Mouse (Mus musculus) CH12.LX (cell line): Measurements from ENCODE around the gene 4931428F04Rik. TPM values are rescaled to one million over a fixed set of nuclear protein-coding genes. Genes with fewer than 3 reads are reported as not detected.

Source experiments
- DNase-seq: peaks from one replicate; pipeline ENCODE4 v3.0.0-alpha.2; 2013; ENCODE audit errors: extremely low read depth
- H3K27ac ChIP-seq: 2 replicates; pipeline ENCODE4 v1.5.1; 2012; ENCODE audit warnings: low read depth, mild to moderate bottlenecking, control low read depth, moderate library complexity; ENCODE audit not compliant: insufficient read depth
- H3K27me3 ChIP-seq: replicated peaks from 2 replicates; pipeline ENCODE3; 2012; ENCODE audit warnings: inconsistent platforms
- H3K36me3 ChIP-seq, 2 experiments: replicated peaks in 1 of 2; 2 replicates each; pipeline versions ENCODE3 to v1.6.1; 2012; ENCODE audit warnings: inconsistent platforms in 1 of 2, low read length in 1 of 2, mild to moderate bottlenecking in 1 of 2, mixed read lengths in 1 of 2, moderate library complexity in 1 of 2; ENCODE audit not compliant: control insufficient read depth in 1 of 2, insufficient read depth in 1 of 2
- H3K4me1 ChIP-seq, 2 experiments: 2 replicates each; pipeline ENCODE4 v1.6.1; 2012; ENCODE audit warnings: inconsistent platforms in 1 of 2, moderate library complexity in 1 of 2; ENCODE audit not compliant: insufficient read depth in 2 of 2, control insufficient read depth in 1 of 2
- H3K4me2 ChIP-seq: 2 replicates; pipeline ENCODE4 v1.6.1; 2012; ENCODE audit warnings: low read depth, mild to moderate bottlenecking, control low read depth; ENCODE audit not compliant: poor library complexity, insufficient read depth, severe bottlenecking
- H3K4me3 ChIP-seq, 3 experiments: fragments of 150-350 bp in 1 of 3; sonication (generic) in 1 of 3; replicated peaks in 1 of 3; 2 replicates each; pipeline versions ENCODE3 to v1.5.1; 2011 to 2012; ENCODE audit warnings: low read depth in 2 of 3, low read length in 2 of 3, mild to moderate bottlenecking in 2 of 3, moderate library complexity in 2 of 3, control low read depth in 1 of 3, improper control_type of control experiment in 1 of 3, inconsistent platforms in 1 of 3, mixed read lengths in 1 of 3; ENCODE audit not compliant: poor library complexity in 1 of 3
- H3K79me2 ChIP-seq: replicated peaks from 2 replicates; pipeline ENCODE4 v1.6.1; 2012; ENCODE audit warnings: mild to moderate bottlenecking, moderate library complexity; ENCODE audit not compliant: control insufficient read depth, poor library complexity, insufficient read depth, severe bottlenecking; ENCODE audit errors: extremely low read depth
- H3K9ac ChIP-seq: 2 replicates; pipeline ENCODE4 v1.6.1; 2012; ENCODE audit warnings: low read depth, mild to moderate bottlenecking, control low read depth, moderate library complexity; ENCODE audit not compliant: insufficient read depth
- H3K9me3 ChIP-seq: replicated peaks from 2 replicates; pipeline ENCODE3; 2012; ENCODE audit warnings: low read length, inconsistent platforms, mixed read lengths
- BHLHE40 ChIP-seq: IDR thresholded peaks from 2 replicates; pipeline ENCODE4 v1.6.1; 2011; ENCODE audit warnings: mild to moderate bottlenecking, low read depth, low read length, improper control_type of control experiment
- CHD1 ChIP-seq: IDR thresholded peaks from 2 replicates; pipeline ENCODE4 v1.6.1; 2012; ENCODE audit warnings: low read depth, low read length, improper control_type of control experiment, inconsistent platforms
- CTCF ChIP-seq, 2 experiments: IDR thresholded peaks in 1 of 2; conservative IDR thresholded peaks in 1 of 2; 2 replicates each; pipeline ENCODE4 v1.5.1; 2011 to 2012; ENCODE audit warnings: low read depth in 2 of 2, low read length in 2 of 2, improper control_type of control experiment in 1 of 2, inconsistent platforms in 1 of 2, mild to moderate bottlenecking in 1 of 2, moderate library complexity in 1 of 2
- ELF1 ChIP-seq: IDR thresholded peaks from 2 replicates; pipeline ENCODE4 v1.6.1; 2014; ENCODE audit warnings: low read depth, mild to moderate bottlenecking, inconsistent platforms, low read length, improper control_type of control experiment
- EP300 ChIP-seq: IDR thresholded peaks from 2 replicates; pipeline ENCODE4 v1.6.1; 2011; ENCODE audit warnings: low read length, improper control_type of control experiment
- ETS1 ChIP-seq: conservative IDR thresholded peaks from 2 replicates; pipeline ENCODE4 v1.6.1; 2012; ENCODE audit warnings: low read depth, mild to moderate bottlenecking, inconsistent platforms, low read length, improper control_type of control experiment, moderate library complexity
- GABPA ChIP-seq: IDR thresholded peaks from 2 replicates; pipeline ENCODE4 v1.6.1; 2012; ENCODE audit warnings: low read depth, low read length, improper control_type of control experiment, inconsistent platforms; ENCODE audit not compliant: insufficient replicate concordance
- JUN ChIP-seq: IDR thresholded peaks from 2 replicates; pipeline ENCODE4 v1.6.1; 2011; ENCODE audit warnings: low read depth, mild to moderate bottlenecking, low read length, improper control_type of control experiment, moderate library complexity; ENCODE audit not compliant: insufficient read depth
- KAT2A ChIP-seq: IDR thresholded peaks from 2 replicates; pipeline ENCODE4 v1.6.1; 2012; ENCODE audit warnings: low read length, improper control_type of control experiment, inconsistent platforms; ENCODE audit not compliant: insufficient replicate concordance
- MAFK ChIP-seq: IDR thresholded peaks from 2 replicates; pipeline ENCODE4 v1.6.1; 2011; ENCODE audit warnings: low read length, improper control_type of control experiment; ENCODE audit not compliant: insufficient replicate concordance
- MAZ ChIP-seq: IDR thresholded peaks from 2 replicates; pipeline ENCODE4 v1.6.1; 2012; ENCODE audit warnings: low read depth, mild to moderate bottlenecking, inconsistent platforms, low read length, improper control_type of control experiment, moderate library complexity
- MEF2A ChIP-seq: IDR thresholded peaks from 2 replicates; pipeline ENCODE4 v1.6.1; 2014; ENCODE audit warnings: low read depth, mild to moderate bottlenecking, inconsistent platforms, low read length, improper control_type of control experiment, borderline replicate concordance
- MYC ChIP-seq: IDR thresholded peaks from 2 replicates; pipeline ENCODE4 v1.6.1; 2011; ENCODE audit warnings: low read depth, mild to moderate bottlenecking, improper control_type of control experiment, low read length
- NELFE ChIP-seq: IDR thresholded peaks from 2 replicates; pipeline ENCODE4 v1.6.1; 2011; ENCODE audit warnings: low read depth, low read length, improper control_type of control experiment
- NRF1 ChIP-seq: IDR thresholded peaks from 2 replicates; pipeline ENCODE4 v1.6.1; 2014; ENCODE audit warnings: low read depth, mild to moderate bottlenecking, inconsistent platforms, low read length, improper control_type of control experiment, moderate library complexity
- POLR2A ChIP-seq: IDR thresholded peaks from 2 replicates; pipeline ENCODE4 v1.6.1; 2011; ENCODE audit warnings: low read depth, mild to moderate bottlenecking, improper control_type of control experiment, low read length
- POLR2AphosphoS2 ChIP-seq: IDR thresholded peaks from 2 replicates; pipeline ENCODE4 v1.6.1; 2011; ENCODE audit warnings: low read depth, low read length, improper control_type of control experiment
- RCOR1 ChIP-seq: conservative IDR thresholded peaks from 2 replicates; pipeline ENCODE4 v1.6.1; 2012; ENCODE audit warnings: low read depth, mild to moderate bottlenecking, inconsistent platforms, low read length, improper control_type of control experiment
- TCF12 ChIP-seq: IDR thresholded peaks from 2 replicates; pipeline ENCODE4 v1.6.1; 2014; ENCODE audit warnings: low read depth, mild to moderate bottlenecking, inconsistent platforms, low read length, improper control_type of control experiment
- UBTF ChIP-seq: IDR thresholded peaks from 2 replicates; pipeline ENCODE4 v1.6.1; 2012; ENCODE audit warnings: low read depth, mild to moderate bottlenecking, inconsistent platforms, low read length, improper control_type of control experiment, moderate library complexity
- USF1 ChIP-seq: IDR thresholded peaks from 2 replicates; pipeline ENCODE4 v1.6.1; 2014; ENCODE audit warnings: low read depth, mild to moderate bottlenecking, inconsistent platforms, low read length, improper control_type of control experiment
- USF2 ChIP-seq: conservative IDR thresholded peaks from 2 replicates; pipeline ENCODE4 v1.6.1; 2011; ENCODE audit warnings: low read depth, low read length, improper control_type of control experiment
- ZKSCAN1 ChIP-seq: IDR thresholded peaks from 2 replicates; pipeline ENCODE4 v1.6.1; 2012; ENCODE audit warnings: low read depth, inconsistent platforms, low read length, improper control_type of control experiment, borderline replicate concordance
- ZMIZ1 ChIP-seq: IDR thresholded peaks from 2 replicates; pipeline ENCODE4 v1.6.1; 2012; ENCODE audit warnings: low read depth, mild to moderate bottlenecking, inconsistent platforms, low read length, improper control_type of control experiment
- dilution Hi-C: fragments of 300-500 bp; cut with MboI; formaldehyde crosslinking; loops from 2 replicates; pipeline ENCODE4 v1.14.3; 2020; ENCODE audit warnings: low sequenced_read_pairs; ENCODE audit not compliant: extremely low pct_unique_long_range_greater_than_20kb, extremely low pct_ligation_motif_present
- in situ Hi-C: fragments of 300-500 bp; cut with MboI; formaldehyde crosslinking; loops from 3 replicates; pipeline ENCODE4 v1.14.3; 2019; ENCODE audit warnings: low sequenced_read_pairs, low pct_ligation_motif_present, low pct_unique_long_range_greater_than_20kb, mixed read lengths
- polyA plus RNA-seq: library from polyadenylated mRNA; unstranded; fragments of >175 nt; gene quantifications from 2 replicates; pipeline ENCODE4 v1.2.1, GENCODE M21; 2012; ENCODE audit warnings: low read depth; ENCODE audit not compliant: insufficient read length
- total RNA-seq, 2 experiments: library from RNA; depleted of rRNA; stranded (reverse); fragments of 300-350 nt in 1 of 2; fragments of >200 nt in 1 of 2; gene quantifications; 2 replicates each; pipeline ENCODE4 v1.2.3; 2012 to 2014

The 4931428F04Rik gene
- total and polyA plus RNA-seq, 3 experiments, result 2.7 to 9.1 (median 4.7) TPM

GRCm38 (mm10) chr8:105308428-105308827, 18.8 kb upstream of the 4931428F04Rik start:
- Histone ChIP-seq H3K27ac (no peak overlapping the region), H3K79me2 (no peaks in the 10 kb centered on the region), H3K9me3 (peaks cover 2% of the 10 kb centered on the region), H3K27me3 (no peaks in the 10 kb centered on the region), H3K9ac (no peak overlapping the region), H3K36me3 (peaks cover 89 to 98% of the 10 kb centered on the region in 2 experiments), H3K4me3 (no peak overlapping the region), H3K4me2 (no peak overlapping the region), H3K4me1 (peaks cover 3 to 33% of the 10 kb centered on the region in 2 experiments)
- DNase-seq, result no peak
- in situ Hi-C loops (no loop called here), dilution Hi-C loops (no loop called here)
- TF ChIP-seq GABPA (no peak), NELFE (no peak), JUN (no peak), MAFK (no peak), MYC (no peak), KAT2A (no peak), CTCF (conservative IDR thresholded peaks at IDR 0.05 in 1 of 2, IDR thresholded peaks at IDR 0.05 in 1 of 2; ENCODE audit: low read depth in 2 of 2, low read length in 2 of 2) (no peak), USF1 (no peak), TCF12 (no peak), ETS1 (no peak), RCOR1 (no peak), MEF2A (no peak), NRF1 (no peak), EP300 (no peak), BHLHE40 (no peak), UBTF (no peak), POLR2A (no peak), MAZ (no peak), ELF1 (no peak)

GRCm38 (mm10) chr8:105307670-105308069, 18.0 kb upstream of the 4931428F04Rik start:
- no peak for DNase-seq
- peaks cover 2% of the 10 kb centered on the region for H3K9me3 ChIP-seq
- H3K79me2 ChIP-seq, result no peaks in the 10 kb centered on the region
- H3K4me3 ChIP-seq, result no peak overlapping the region
- H3K27ac ChIP-seq, result no peak overlapping the region
- H3K27me3 ChIP-seq, result no peaks in the 10 kb centered on the region
- no peak overlapping the region for H3K4me2 ChIP-seq
- peaks cover 88 to 97% of the 10 kb centered on the region in 2 experiments for H3K36me3 ChIP-seq
- in situ Hi-C loops, result no loop called here
- dilution Hi-C loops, result no loop called here
- TF ChIP-seq ELF1 (no peak), POLR2AphosphoS2 (no peak), KAT2A (no peak), USF2 (no peak), ZKSCAN1 (no peak), JUN (no peak), MEF2A (no peak), ZMIZ1 (no peak), CHD1 (no peak)
- no peak overlapping the region for H3K9ac ChIP-seq
- peaks cover 3 to 38% of the 10 kb centered on the region in 2 experiments for H3K4me1 ChIP-seq
